Mouse (Mus musculus): ENCODE results near the gene Smim12. TPM values are rescaled to one million over a fixed set of nuclear protein-coding genes. Genes with fewer than 3 reads are reported as not detected.
A peak's percentile ranks its signal among the peaks of the same experiment; 100 is the strongest.

Gene Smim12
- total RNA-seq (2014; rRNA removed; ENCODE audit: low replicate concordance) (58.4 and 58.6 TPM in 2 replicates), polyA plus RNA-seq (2015; fragmentation: Nextera tagmentation; extraction: Ambion mirVana) (69.0 and 74.7 TPM in 2 replicates)

DNA sequence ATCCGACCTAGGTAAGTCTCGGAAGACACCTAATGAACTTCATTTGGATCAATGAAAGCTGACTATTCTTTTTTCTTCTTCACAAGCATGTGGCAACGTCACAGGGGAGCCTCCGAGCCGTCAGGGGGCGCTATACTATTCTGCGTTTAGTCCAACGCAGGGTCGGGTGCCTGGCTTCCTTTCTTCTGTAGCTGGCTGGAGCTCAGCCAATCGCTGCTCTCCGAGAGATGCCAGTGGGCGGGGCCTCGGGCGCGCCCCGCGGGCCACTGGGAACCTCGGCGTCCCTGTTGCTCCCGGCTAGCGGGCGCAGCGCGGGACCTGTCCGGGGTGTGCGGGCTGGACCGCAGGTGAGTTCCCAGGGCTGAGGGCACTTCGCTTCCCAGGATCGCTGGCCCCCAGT is at the start of gene Smim12:
Smim12 (plus strand) TSS at position 233 of the 400 bp plus-strand sequence.
- peak; percentile 98 for DNase-seq (ENCODE audit: low spot score)
- Histone ChIP-seq H3K36me3 (replicated peaks; ENCODE audit: control insufficient read depth, insufficient read depth, low read length) (peaks cover 12% of the 10 kb centered on the region), H3K4me1 (ENCODE audit: control insufficient read depth, insufficient read depth) (peaks cover 7% of the 10 kb centered on the region), H3K27ac (ENCODE audit: low read depth) (peak within 1 kb of the TSS; percentile 37; the same call in 1 of the 2 replicates), H3K9ac (replicated peaks; ENCODE audit: low read depth, low read length) (peak within 1 kb of the TSS; percentile 78), H3K9me3 (replicated peaks; ENCODE audit: control insufficient read depth, low read length) (no peaks in the 10 kb centered on the region), H3K4me2 (ENCODE audit: low read depth, low read length) (peak within 1 kb of the TSS; percentile 84), H3K4me3 (ENCODE audit: low read depth, low read length) (peak within 1 kb of the TSS; percentile 73), H3K27me3 (ENCODE audit: control insufficient read depth, insufficient read depth, low read length) (no peaks in the 10 kb centered on the region)
- peak; percentile 80 for TF ChIP-seq EP300 (IDR thresholded peaks at IDR 0.05; ENCODE audit: low read depth)
- TF ChIP-seq CTCF (IDR thresholded peaks at IDR 0.05; ENCODE audit: low read depth): peak; percentile 94
- peak; percentile 98 for ATAC-seq (ENCODE audit: insufficient read depth, low read depth)
- under 1% methylated on average over 29 of the region's 29 CpGs for WGBS

DNA sequence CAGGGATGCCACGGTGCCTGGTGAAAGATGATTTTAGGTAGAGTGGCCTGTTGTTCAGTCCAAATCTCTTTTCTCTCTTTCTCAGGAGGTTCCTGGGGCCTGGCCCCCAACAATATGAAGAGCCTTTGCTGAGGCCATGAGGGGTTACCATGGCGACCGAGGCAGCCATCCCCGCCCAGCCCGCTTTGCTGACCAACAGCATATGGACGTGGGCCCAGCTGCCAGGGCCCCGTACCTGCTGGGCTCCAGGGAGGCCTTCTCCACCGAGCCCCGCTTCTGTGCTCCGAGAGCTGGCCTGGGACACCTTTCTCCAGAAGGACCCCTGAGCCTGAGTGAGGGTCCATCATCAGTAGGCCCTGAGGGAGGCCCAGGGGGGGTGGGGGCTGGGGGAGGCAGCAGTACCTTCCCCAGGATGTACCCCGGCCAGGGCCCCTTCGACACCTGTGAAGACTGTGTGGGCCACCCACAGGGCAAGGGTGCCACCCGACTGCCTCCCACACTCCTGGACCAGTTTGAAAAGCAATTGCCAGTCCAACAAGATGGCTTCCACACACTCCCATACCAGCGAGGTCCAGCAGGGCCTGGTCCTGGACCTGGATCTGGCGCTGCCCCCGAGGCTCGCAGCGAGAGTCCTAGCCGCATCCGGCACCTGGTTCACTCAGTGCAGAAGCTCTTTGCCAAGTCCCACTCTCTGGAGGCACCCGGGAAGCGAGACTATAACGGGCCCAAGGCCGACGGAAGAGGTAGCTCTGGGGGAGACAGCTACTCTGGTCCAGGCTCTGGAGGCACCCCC is 48.9 kb upstream of the Smim12 start:
- Histone ChIP-seq H3K36me3 (replicated peaks; ENCODE audit: control insufficient read depth, insufficient read depth, low read length) (no peaks in the 10 kb centered on the region), H3K4me3 (ENCODE audit: low read depth, low read length) (no peak overlapping the region), H3K4me1 (ENCODE audit: control insufficient read depth, insufficient read depth) (peaks cover 7% of the 10 kb centered on the region; the same call in 1 of the 2 replicates), H3K27ac (ENCODE audit: low read depth) (no peak overlapping the region), H3K9me3 (replicated peaks; ENCODE audit: control insufficient read depth, low read length) (no peaks in the 10 kb centered on the region), H3K27me3 (ENCODE audit: control insufficient read depth, insufficient read depth, low read length) (no peaks in the 10 kb centered on the region; the same call in 1 of the 2 replicates), H3K9ac (replicated peaks; ENCODE audit: low read depth, low read length) (no peak overlapping the region), H3K4me2 (ENCODE audit: low read depth, low read length) (no peak overlapping the region)
- DNase-seq (ENCODE audit: low spot score) (no peak), ATAC-seq (ENCODE audit: insufficient read depth, low read depth) (no peak)
- TF ChIP-seq CTCF (IDR thresholded peaks at IDR 0.05; ENCODE audit: low read depth): no peak
- no peak for TF ChIP-seq EP300 (IDR thresholded peaks at IDR 0.05; ENCODE audit: low read depth)
- WGBS: 87% methylated on average over 25 of the region's 25 CpGs

DNA sequence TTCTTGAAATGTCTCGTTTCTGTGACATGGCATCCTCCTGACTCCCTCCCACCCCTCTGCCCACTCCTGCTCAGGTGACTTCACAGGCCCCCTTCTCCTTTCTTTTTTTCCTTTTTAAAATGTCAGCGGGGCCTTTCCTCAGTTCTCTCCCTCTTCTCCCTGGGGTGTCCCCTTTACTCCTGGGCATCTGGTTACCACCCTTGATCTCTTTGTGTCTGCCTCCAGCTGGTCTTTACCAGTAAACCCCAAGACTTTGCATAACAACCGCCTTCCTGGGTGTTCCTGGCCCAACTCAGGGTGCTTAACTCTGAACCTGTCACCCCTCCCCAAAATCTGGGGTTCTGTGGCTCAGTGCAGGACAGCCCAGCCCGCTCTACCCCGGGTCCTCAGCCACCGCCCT is 45.0 kb upstream of the Smim12 start:
- no peaks in the 10 kb centered on the region for H3K36me3 ChIP-seq (replicated peaks; ENCODE audit: control insufficient read depth, insufficient read depth, low read length)
- no peak for ATAC-seq (ENCODE audit: insufficient read depth, low read depth)
- no peak overlapping the region for H3K9ac ChIP-seq (replicated peaks; ENCODE audit: low read depth, low read length)
- no peak for DNase-seq (ENCODE audit: low spot score)
- no peaks in the 10 kb centered on the region for H3K9me3 ChIP-seq (replicated peaks; ENCODE audit: control insufficient read depth, low read length)
- no peak overlapping the region for H3K4me2 ChIP-seq (ENCODE audit: low read depth, low read length)
- no peaks in the 10 kb centered on the region; the same call in 1 of the 2 replicates for H3K27me3 ChIP-seq (ENCODE audit: control insufficient read depth, insufficient read depth, low read length)
- WGBS: 44% methylated on average over 6 of the region's 6 CpGs
- H3K27ac ChIP-seq (ENCODE audit: low read depth): no peak overlapping the region
- H3K4me3 ChIP-seq (ENCODE audit: low read depth, low read length): no peak overlapping the region
- peaks cover 15% of the 10 kb centered on the region for H3K4me1 ChIP-seq (ENCODE audit: control insufficient read depth, insufficient read depth)
- TF ChIP-seq CTCF (IDR thresholded peaks at IDR 0.05; ENCODE audit: low read depth): no peak
- no peak for TF ChIP-seq EP300 (IDR thresholded peaks at IDR 0.05; ENCODE audit: low read depth)

DNA sequence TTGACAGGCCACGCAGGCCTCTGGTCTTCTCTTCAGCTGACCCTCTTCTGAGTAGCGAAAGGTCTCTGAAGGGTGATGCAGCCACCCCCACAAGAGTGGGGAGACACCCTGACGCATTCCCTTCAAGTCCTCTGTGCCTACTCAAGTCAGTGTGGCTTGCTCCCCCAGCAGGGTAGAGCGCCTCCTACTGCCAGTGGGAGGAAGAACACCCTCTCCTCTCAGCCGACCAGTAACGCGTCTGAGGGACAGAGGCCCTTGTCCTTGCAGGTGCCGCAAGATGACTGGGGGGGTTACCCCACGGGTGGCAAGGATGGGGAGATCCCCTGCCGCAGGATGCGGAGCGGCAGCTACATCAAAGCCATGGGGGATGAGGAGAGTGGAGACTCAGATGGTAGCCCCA is 44.2 kb upstream of the Smim12 start:
- Histone ChIP-seq H3K27ac (ENCODE audit: low read depth) (no peak overlapping the region), H3K4me1 (ENCODE audit: control insufficient read depth, insufficient read depth) (peaks cover 12% of the 10 kb centered on the region), H3K9ac (replicated peaks; ENCODE audit: low read depth, low read length) (no peak overlapping the region), H3K27me3 (ENCODE audit: control insufficient read depth, insufficient read depth, low read length) (no peaks in the 10 kb centered on the region; the same call in 1 of the 2 replicates), H3K4me3 (ENCODE audit: low read depth, low read length) (no peak overlapping the region), H3K4me2 (ENCODE audit: low read depth, low read length) (no peak overlapping the region), H3K36me3 (replicated peaks; ENCODE audit: control insufficient read depth, insufficient read depth, low read length) (no peaks in the 10 kb centered on the region), H3K9me3 (replicated peaks; ENCODE audit: control insufficient read depth, low read length) (no peaks in the 10 kb centered on the region)
- DNase-seq (ENCODE audit: low spot score) (no peak), ATAC-seq (ENCODE audit: insufficient read depth, low read depth) (no peak)
- 65% methylated on average over 12 of the region's 12 CpGs for WGBS
- TF ChIP-seq EP300 (IDR thresholded peaks at IDR 0.05; ENCODE audit: low read depth) (no peak), CTCF (IDR thresholded peaks at IDR 0.05; ENCODE audit: low read depth) (no peak)

DNA sequence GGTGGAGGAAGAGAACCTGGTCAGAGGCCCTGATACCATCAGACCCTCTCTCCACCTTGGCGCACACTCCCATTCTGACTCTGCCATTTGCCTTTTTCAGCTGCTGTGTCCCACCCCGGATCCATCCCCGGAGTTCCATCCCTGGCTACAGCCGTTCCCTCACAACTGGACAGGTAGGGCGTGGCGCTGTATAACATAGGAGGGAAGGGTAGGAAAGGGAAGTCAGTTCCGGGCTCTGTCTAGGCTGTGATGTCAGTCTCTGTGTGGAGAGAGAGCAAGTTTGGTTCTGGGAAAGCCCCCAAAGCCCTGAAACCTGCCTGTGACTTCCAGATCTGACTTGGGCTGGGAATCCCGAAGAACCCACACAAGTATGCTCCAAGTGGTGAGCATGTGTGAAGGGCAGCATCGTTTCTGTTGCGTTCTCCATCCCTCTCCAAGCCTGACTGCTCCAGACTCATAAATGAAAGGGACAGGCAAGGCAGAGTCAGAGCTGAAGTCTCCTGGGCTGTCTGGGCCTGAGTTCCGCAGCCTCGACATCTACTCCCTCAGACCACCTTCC is 43.3 kb upstream of the Smim12 start:
- Histone ChIP-seq H3K27ac (ENCODE audit: low read depth) (no peak overlapping the region), H3K36me3 (replicated peaks; ENCODE audit: control insufficient read depth, insufficient read depth, low read length) (no peaks in the 10 kb centered on the region), H3K9me3 (replicated peaks; ENCODE audit: control insufficient read depth, low read length) (no peaks in the 10 kb centered on the region), H3K4me3 (ENCODE audit: low read depth, low read length) (no peak overlapping the region), H3K27me3 (ENCODE audit: control insufficient read depth, insufficient read depth, low read length) (no peaks in the 10 kb centered on the region; the same call in 1 of the 2 replicates), H3K9ac (replicated peaks; ENCODE audit: low read depth, low read length) (no peak overlapping the region), H3K4me2 (ENCODE audit: low read depth, low read length) (no peak overlapping the region), H3K4me1 (ENCODE audit: control insufficient read depth, insufficient read depth) (peaks cover 12% of the 10 kb centered on the region)
- TF ChIP-seq CTCF (IDR thresholded peaks at IDR 0.05; ENCODE audit: low read depth): no peak
- no peak for TF ChIP-seq EP300 (IDR thresholded peaks at IDR 0.05; ENCODE audit: low read depth)
- 80% methylated on average over 12 of the region's 12 CpGs for WGBS
- DNase-seq (ENCODE audit: low spot score): no peak
- no peak for ATAC-seq (ENCODE audit: insufficient read depth, low read depth)

Data from heart, postnatal 0 days (tissue).